Mouse (Mus musculus): ENCODE data around the gene Dab1. TPM values are rescaled to one million over a fixed set of nuclear protein-coding genes. Genes with fewer than 3 reads are reported as not detected.

The Dab1 gene
- total and polyA plus RNA-seq, 3 experiments = not detected

DNA sequence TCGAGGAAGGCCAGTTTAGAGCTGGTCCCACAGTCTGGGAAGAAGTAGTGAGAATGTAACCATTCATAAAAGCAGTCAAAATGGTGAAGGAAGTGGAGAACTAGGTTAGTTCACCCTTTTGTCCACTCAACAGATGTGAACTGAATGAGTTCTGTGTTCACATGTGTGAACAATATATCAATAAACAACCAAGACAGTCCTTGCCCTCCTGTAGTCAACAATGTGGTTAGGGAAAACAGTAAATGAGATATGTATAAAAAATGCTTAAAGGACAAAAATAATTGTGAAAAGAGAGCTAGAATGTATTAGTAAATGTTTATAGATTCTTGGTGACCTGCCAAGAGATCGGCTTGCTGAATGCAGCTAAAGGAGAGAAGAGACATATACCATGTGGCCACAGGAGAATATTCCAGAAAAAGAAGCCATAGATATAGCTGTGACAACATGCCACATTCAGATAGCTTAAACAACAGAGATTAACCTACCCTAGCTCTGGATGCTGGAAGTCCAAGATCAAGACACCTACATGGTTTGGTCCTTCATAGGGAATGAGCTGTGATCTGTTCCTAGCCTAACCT lies 406.0 kb downstream of the Dab1 start:
- no peak overlapping the region for H3K9ac ChIP-seq (ENCODE audit: control insufficient read depth, low read depth, low read length, poor library complexity, severe bottlenecking)
- DNase-seq (ENCODE audit: low read depth, low spot score) = no peak
- H3K27me3 ChIP-seq (ENCODE audit: control insufficient read depth in 1 of 2, insufficient read depth in 2 of 2, low read length in 2 of 2) = no peaks in the 10 kb centered on the region
- no peak overlapping the region for H3K27ac ChIP-seq (ENCODE audit: control insufficient read depth, low read depth, low read length)
- H3K36me3 ChIP-seq (ENCODE audit: control insufficient read depth in 1 of 2, insufficient read depth in 2 of 2, low read length in 2 of 2) = no peaks in the 10 kb centered on the region
- TF ChIP-seq POLR2AphosphoS5 (IDR thresholded peaks at IDR 0.05; ENCODE audit: borderline replicate concordance, low read depth, low read length) = no peak
- TF ChIP-seq BHLHE40 (IDR thresholded peaks at IDR 0.05; ENCODE audit: borderline replicate concordance, low read depth, low read length) = no peak
- no peak for TF ChIP-seq KAT2A (conservative IDR thresholded peaks at IDR 0.05; ENCODE audit: low read depth, low read length)
- no peak for TF ChIP-seq CHD2 (IDR thresholded peaks at IDR 0.05; ENCODE audit: low read length)
- no peak for TF ChIP-seq RAD21 (IDR thresholded peaks at IDR 0.05; ENCODE audit: low read depth, low read length)
- TF ChIP-seq MYB (IDR thresholded peaks at IDR 0.05; ENCODE audit: low read depth, low read length) = no peak
- no peak for TF ChIP-seq TAL1 (IDR thresholded peaks at IDR 0.05; ENCODE audit: low read length)
- TF ChIP-seq UBTF (IDR thresholded peaks at IDR 0.05; ENCODE audit: borderline replicate concordance, insufficient read depth, low read depth, low read length) = no peak
- TF ChIP-seq CHD1 (IDR thresholded peaks at IDR 0.05; ENCODE audit: low read depth, low read length) = no peak
- TF ChIP-seq EP300 (IDR thresholded peaks at IDR 0.05; ENCODE audit: low read depth in 1 of 2, low read length in 2 of 2) = no peak
- no peak for TF ChIP-seq ZNF384 (IDR thresholded peaks at IDR 0.05; ENCODE audit: low read depth, low read length)
- TF ChIP-seq TBP (IDR thresholded peaks at IDR 0.05; ENCODE audit: low read depth, low read length) = no peak
- TF ChIP-seq E2F4 (IDR thresholded peaks at IDR 0.05; ENCODE audit: borderline replicate concordance, low read depth, low read length) = no peak
- H3K9me3 ChIP-seq (replicated peaks; ENCODE audit: insufficient read depth, low read length) = no peaks in the 10 kb centered on the region
- no peak overlapping the region for H3K4me3 ChIP-seq (ENCODE audit: control insufficient read depth in 1 of 2, insufficient read depth in 1 of 2, low read depth in 2 of 2, low read length in 2 of 2)
- no peaks in the 10 kb centered on the region for H3K4me1 ChIP-seq (ENCODE audit: control insufficient read depth in 1 of 2, insufficient read depth in 2 of 2, low read length in 2 of 2)
- no peaks in the 10 kb centered on the region for H3K79me2 ChIP-seq (ENCODE audit: control insufficient read depth, insufficient read depth, low read length, poor library complexity)

DNA sequence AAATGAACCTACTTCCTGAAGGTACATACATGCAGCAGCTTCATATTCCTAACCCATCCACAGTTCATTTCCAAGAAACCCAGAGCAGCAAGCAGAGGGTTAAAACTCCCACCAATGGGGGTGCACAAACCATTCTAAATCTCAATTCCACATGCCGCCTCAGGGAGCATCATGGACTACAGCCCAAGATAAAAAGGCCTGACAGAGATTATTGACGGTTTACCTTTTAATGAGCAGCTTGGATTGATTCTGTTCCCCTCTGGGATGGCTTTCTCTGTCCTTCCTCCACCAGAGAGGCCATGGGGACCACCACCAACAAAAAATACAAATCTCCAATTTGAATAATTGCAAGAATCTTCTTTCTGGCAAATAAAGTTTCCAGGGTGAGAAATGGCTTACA lies 407.7 kb downstream of the Dab1 start:
- DNase-seq (ENCODE audit: low read depth, low spot score) = no peak
- Histone ChIP-seq H3K4me1 (ENCODE audit: control insufficient read depth in 1 of 2, insufficient read depth in 2 of 2, low read length in 2 of 2) (no peaks in the 10 kb centered on the region), H3K4me3 (ENCODE audit: control insufficient read depth in 1 of 2, insufficient read depth in 1 of 2, low read depth in 2 of 2, low read length in 2 of 2) (no peak overlapping the region), H3K9me3 (replicated peaks; ENCODE audit: insufficient read depth, low read length) (no peaks in the 10 kb centered on the region), H3K36me3 (ENCODE audit: control insufficient read depth in 1 of 2, insufficient read depth in 2 of 2, low read length in 2 of 2) (no peaks in the 10 kb centered on the region), H3K9ac (ENCODE audit: control insufficient read depth, low read depth, low read length, poor library complexity, severe bottlenecking) (no peak overlapping the region), H3K79me2 (ENCODE audit: control insufficient read depth, insufficient read depth, low read length, poor library complexity) (no peaks in the 10 kb centered on the region), H3K27me3 (ENCODE audit: control insufficient read depth in 1 of 2, insufficient read depth in 2 of 2, low read length in 2 of 2) (no peaks in the 10 kb centered on the region), H3K27ac (ENCODE audit: control insufficient read depth, low read depth, low read length) (no peak overlapping the region)
- no peak for TF ChIP-seq NELFE (IDR thresholded peaks at IDR 0.05; ENCODE audit: low read depth, low read length)
- TF ChIP-seq RCOR1 (IDR thresholded peaks at IDR 0.05; ENCODE audit: low read depth, low read length) = no peak
- TF ChIP-seq MXI1 (IDR thresholded peaks at IDR 0.05; ENCODE audit: low read depth, low read length) = no peak
- TF ChIP-seq TBP (IDR thresholded peaks at IDR 0.05; ENCODE audit: low read depth, low read length) = no peak
- no peak for TF ChIP-seq SMC3 (IDR thresholded peaks at IDR 0.05; ENCODE audit: low read depth, low read length)
- TF ChIP-seq CHD1 (IDR thresholded peaks at IDR 0.05; ENCODE audit: low read depth, low read length) = no peak
- no peak for TF ChIP-seq POLR2AphosphoS2 (IDR thresholded peaks at IDR 0.05; ENCODE audit: low read length)
- TF ChIP-seq GATA1 (IDR thresholded peaks at IDR 0.05; ENCODE audit: low read depth, low read length) = no peak
- TF ChIP-seq POLR2A (IDR thresholded peaks at IDR 0.05; ENCODE audit: control insufficient read depth in 1 of 2, insufficient read depth in 1 of 2, low read depth in 1 of 2, low read length in 2 of 2, poor library complexity in 1 of 2) = no peak
- TF ChIP-seq MYB (IDR thresholded peaks at IDR 0.05; ENCODE audit: low read depth, low read length) = no peak
- TF ChIP-seq POLR2AphosphoS5 (IDR thresholded peaks at IDR 0.05; ENCODE audit: borderline replicate concordance, low read depth, low read length) = no peak
- no peak for TF ChIP-seq USF2 (IDR thresholded peaks at IDR 0.05; ENCODE audit: borderline replicate concordance in 1 of 2, insufficient read depth in 1 of 2, low read depth in 1 of 2, low read length in 2 of 2)
- TF ChIP-seq MAFK (IDR thresholded peaks at IDR 0.05; ENCODE audit: borderline replicate concordance, low read depth, low read length) = no peak
- no peak for TF ChIP-seq MAX (IDR thresholded peaks at IDR 0.05; ENCODE audit: low read length)
- TF ChIP-seq JUND (IDR thresholded peaks at IDR 0.05; ENCODE audit: low read depth, low read length) = no peak
- no peak for TF ChIP-seq ZNF384 (IDR thresholded peaks at IDR 0.05; ENCODE audit: low read depth, low read length)
- no peak for TF ChIP-seq USF1 (IDR thresholded peaks at IDR 0.05; ENCODE audit: low read depth, low read length)

Data from MEL (cell line).